Mouse (Mus musculus) hindbrain, embryonic 13.5 days (tissue): ENCODE measurements around the gene B4galt5. TPM values are rescaled to one million over a fixed set of nuclear protein-coding genes. Genes with fewer than 3 reads are reported as not detected.

Experiments
- ATAC-seq: fragments of 200-750 bp; cut with Nextera tagmentation; 2 replicates; pipeline ENCODE4 v1.8.0; 2017; ENCODE audit warnings: moderate TSS enrichment; ENCODE audit not compliant: low FRiP score
- H3K27ac ChIP-seq: fragments of 300-500 bp; sonication (generic); 2 replicates; pipeline ENCODE4 v1.5.1; 2015; ENCODE audit warnings: inconsistent platforms, mild to moderate bottlenecking, moderate library complexity
- H3K27me3 ChIP-seq: fragments of 300-500 bp; sonication (generic); 2 replicates; pipeline ENCODE4 v1.6.1; 2015; ENCODE audit warnings: mild to moderate bottlenecking, inconsistent platforms
- H3K36me3 ChIP-seq: fragments of 300-500 bp; sonication (generic); 2 replicates; pipeline ENCODE4 v1.6.1; 2015; ENCODE audit warnings: mild to moderate bottlenecking, inconsistent platforms
- H3K4me1 ChIP-seq: fragments of 300-500 bp; sonication (generic); replicated peaks from 2 replicates; pipeline ENCODE4 v1.6.1; 2015; ENCODE audit warnings: inconsistent platforms
- H3K4me2 ChIP-seq: fragments of 300-500 bp; sonication (generic); 2 replicates; pipeline ENCODE4 v1.6.1; 2015; ENCODE audit warnings: inconsistent platforms, mild to moderate bottlenecking, moderate library complexity
- H3K4me3 ChIP-seq: fragments of 300-500 bp; sonication (generic); 2 replicates; pipeline ENCODE4 v1.5.1; 2015; ENCODE audit warnings: mild to moderate bottlenecking, inconsistent platforms
- H3K9ac ChIP-seq: fragments of 300-500 bp; sonication (generic); 2 replicates; pipeline ENCODE4 v1.6.1; 2015; ENCODE audit warnings: mild to moderate bottlenecking, inconsistent platforms
- H3K9me3 ChIP-seq: fragments of 300-500 bp; sonication (generic); 2 replicates; pipeline ENCODE4 v1.6.1; 2016; ENCODE audit warnings: inconsistent platforms
- WGBS: fragments of 180-500 bp; shearing (Covaris S2); methylation state at CpG from one replicate; pipeline ENCODE4 v1.1.7; 2015; 5-methylcytosine and 5-hydroxymethylcytosine counted together
- polyA plus RNA-seq: library from polyadenylated mRNA; unstranded; fragments of >200 nt; fragmentation: Nextera tagmentation; extraction: Ambion mirVana; gene quantifications from 2 replicates; pipeline ENCODE4 v1.2.1, GENCODE M21; 2015

The B4galt5 gene
- polyA plus RNA-seq, 1 experiment from 2014 or later = 12.5 TPM

GRCm38 (mm10) chr2:167250736-167251337, 98.1 kb downstream of the B4galt5 start:
- Histone ChIP-seq H3K36me3 (no peaks in the 10 kb centered on the region), H3K4me1 (peaks cover 12% of the 10 kb centered on the region; the same call in 1 of the 2 replicates), H3K9ac (no peak overlapping the region), H3K27ac (no peak overlapping the region), H3K4me2 (no peak overlapping the region), H3K4me3 (no peak overlapping the region), H3K9me3 (no peaks in the 10 kb centered on the region), H3K27me3 (no peaks in the 10 kb centered on the region)
- ATAC-seq = no peak
- 30% methylated on average over 7 of the region's 7 CpGs for WGBS

GRCm38 (mm10) chr2:167250003-167250735, 98.8 kb downstream of the B4galt5 start:
- no peaks in the 10 kb centered on the region for H3K27me3 ChIP-seq
- no peak overlapping the region for H3K27ac ChIP-seq
- ATAC-seq = no peak
- no peak overlapping the region for H3K4me3 ChIP-seq
- H3K9me3 ChIP-seq = no peaks in the 10 kb centered on the region
- no peak overlapping the region for H3K9ac ChIP-seq
- H3K36me3 ChIP-seq = no peaks in the 10 kb centered on the region
- 46% methylated on average over 11 of the region's 11 CpGs for WGBS
- H3K4me2 ChIP-seq = no peak overlapping the region
- H3K4me1 ChIP-seq = peaks cover 12% of the 10 kb centered on the region; the same call in 1 of the 2 replicates

- H3K9me3 ChIP-seq = no peaks in the 10 kb centered on the region
- H3K4me3 ChIP-seq = no peak overlapping the region
- H3K4me1 ChIP-seq = peaks cover 12% of the 10 kb centered on the region; the same call in 1 of the 2 replicates
- ATAC-seq = no peak
- H3K27me3 ChIP-seq = no peaks in the 10 kb centered on the region
- H3K27ac ChIP-seq = no peak overlapping the region
- H3K36me3 ChIP-seq = no peaks in the 10 kb centered on the region
- no peak overlapping the region for H3K4me2 ChIP-seq
- WGBS = 75% methylated on average over 3 of the region's 3 CpGs
- no peak overlapping the region for H3K9ac ChIP-seq
Observed at GRCm38 (mm10) chr2:167249591-167249990, 99.4 kb downstream of the B4galt5 start.

Other genes with a start within 250 kb of the B4galt5 start
- gene Kcnb1, start 159.0 kb downstream of the B4galt5 start, polyA plus RNA-seq = 2.2 and 2.4 TPM in 2 replicates
- gene Ptgis, start 108.6 kb downstream of the B4galt5 start, polyA plus RNA-seq = 5.8 and 6.5 TPM in 2 replicates
- gene Slc9a8, start 72.5 kb upstream of the B4galt5 start, polyA plus RNA-seq = 21.2 and 22.7 TPM in 2 replicates
- gene Rnf114, start 143.5 kb upstream of the B4galt5 start, polyA plus RNA-seq = 139 TPM in 2 replicates
- 24.6 and 26.0 TPM in 2 replicates for gene Spata2, start 143.7 kb upstream of the B4galt5 start, polyA plus RNA-seq
- 7.5 and 7.9 TPM in 2 replicates for gene Snai1, start 189.0 kb upstream of the B4galt5 start, polyA plus RNA-seq